Mouse (Mus musculus) adrenal gland, postnatal 4 days (tissue): ENCODE data around the gene Mad2l2. TPM values are rescaled to one million over a fixed set of nuclear protein-coding genes. Genes with fewer than 3 reads are reported as not detected.
"Not testable (repeated sequence)": the region's sequence is repeated elsewhere in the genome, so short reads cannot be mapped to it uniquely, and the experiment has no call there.

ENCODE experiments used
- DNase-seq, 2 experiments: peaks; one replicate each; pipeline ENCODE4 v3.0.0; 2021 to 2022; ENCODE audit warnings: low spot score in 2 of 2, mixed read lengths in 2 of 2
- microRNA-seq: library from miRNA; unstranded; fragments of <30 nt; microRNA quantifications from one replicate; pipeline ENCODE4 v1.2.0, GENCODE M21; 2021
- total RNA-seq, 2 experiments: library from RNA; stranded (reverse); gene quantifications; 2 replicates each; pipeline ENCODE4 v1.2.3; 2021

Mad2l2 gene
- total RNA-seq, 2 experiments from 2014 or later, result 24.0 to 24.6 TPM

GRCm38 (mm10) chr4:148169586-148169985, 39.4 kb downstream of the Mad2l2 start:
- DNase-seq, result no peak

GRCm38 (mm10) chr4:148170842-148171241, 40.7 kb downstream of the Mad2l2 start:
- DNase-seq, result no peak

GRCm38 (mm10) chr4:148171261-148171660, 41.1 kb downstream of the Mad2l2 start:
- no peak for DNase-seq

GRCm38 (mm10) chr4:148173811-148174494, 43.8 kb downstream of the Mad2l2 start:
- no peak for DNase-seq

- DNase-seq, result no peak
Observed at GRCm38 (mm10) chr4:148174495-148174862, 44.3 kb downstream of the Mad2l2 start.

- DNase-seq, result not testable (repeated sequence)
Observed at GRCm38 (mm10) chr4:148176603-148177002, 46.4 kb downstream of the Mad2l2 start.

- DNase-seq, result no peak
Observed at GRCm38 (mm10) chr4:148177716-148178115, 47.5 kb downstream of the Mad2l2 start.

GRCm38 (mm10) chr4:148181483-148181882, 51.3 kb downstream of the Mad2l2 start:
- DNase-seq, result no peak

- no peak for DNase-seq
Observed at GRCm38 (mm10) chr4:148182363-148182762, 52.2 kb downstream of the Mad2l2 start.

GRCm38 (mm10) chr4:148184564-148184963, 54.4 kb downstream of the Mad2l2 start:
- DNase-seq, result no peak

GRCm38 (mm10) chr4:148185819-148186218, 55.6 kb downstream of the Mad2l2 start:
- DNase-seq, result no peak

GRCm38 (mm10) chr4:148188767-148189166, 58.6 kb downstream of the Mad2l2 start:
- DNase-seq, result not testable (repeated sequence)

- DNase-seq, result no peak
Observed at GRCm38 (mm10) chr4:148192707-148193245, 62.6 kb downstream of the Mad2l2 start.

GRCm38 (mm10) chr4:148194400-148194799, 64.2 kb downstream of the Mad2l2 start:
- no peak for DNase-seq

Small RNAs within 50 kb of the gene (microRNA-seq; reads per million reads assigned to microRNA genes)
- gene Mir7022, result not detected

Other genes starting within 250 kb of the Mad2l2 start
- 100 to 1,000 TPM; 140 to 144 TPM for gene Mfn2, start 225.7 kb upstream of the Mad2l2 start, total RNA-seq
- gene Plod1, start 193.6 kb upstream of the Mad2l2 start, total RNA-seq, result 10 to 100 TPM; 39.5 to 46.6 TPM
- 10 to 100 TPM; 52.3 to 53.8 TPM for gene 2510039O18Rik, start 189.5 kb upstream of the Mad2l2 start, total RNA-seq
- under 1 TPM; 0.39 to 0.56 TPM for gene Nppb, start 144.6 kb upstream of the Mad2l2 start, total RNA-seq
- not detected for gene Nppa, start 129.7 kb upstream of the Mad2l2 start, total RNA-seq
- 10 to 100 TPM; 21.0 to 23.6 TPM for gene Clcn6, start 91.6 kb upstream of the Mad2l2 start, total RNA-seq
- gene Mthfr, start 91.3 kb upstream of the Mad2l2 start, total RNA-seq, result 10 to 100 TPM; 47.0 to 56.6 TPM
- gene Agtrap, start 42.4 kb upstream of the Mad2l2 start, total RNA-seq, result 10 to 100 TPM; 77.6 to 83.7 TPM
- 1 to 10 TPM in 1 of 2 experiments, under 1 TPM in 1; 0.42 to 1.0 TPM for gene Draxin, start 314 bp downstream of the Mad2l2 start, total RNA-seq
- 10 to 100 TPM; 28.2 to 32.8 TPM for gene Fbxo6, start 21.8 kb downstream of the Mad2l2 start, total RNA-seq
- gene Fbxo44, start 30.1 kb downstream of the Mad2l2 start, total RNA-seq, result 10 to 100 TPM; 13.9 to 15.0 TPM
- gene Fbxo2, start 30.2 kb downstream of the Mad2l2 start, total RNA-seq, result 1 to 10 TPM; 2.7 to 2.8 TPM
- gene Disp3, start 157.6 kb downstream of the Mad2l2 start, total RNA-seq, result 1 to 10 TPM in 1 of 2 experiments, under 1 TPM in 1; 0.95 to 1.2 TPM